Mouse (Mus musculus) heart, embryonic 16.5 days (tissue): ENCODE results near the gene Ifitm10. TPM values are rescaled to one million over a fixed set of nuclear protein-coding genes. Genes with fewer than 3 reads are reported as not detected.

Source experiments
- ATAC-seq: fragments of 200-750 bp; cut with Nextera tagmentation; replicated peaks from 2 replicates; pipeline ENCODE4 v1.8.0; 2017; ENCODE audit warnings: moderate number of reproducible peaks; ENCODE audit not compliant: insufficient read depth, low FRiP score; ENCODE audit errors: extremely low read depth
- H3K27ac ChIP-seq: fragments of 300-500 bp; sonication (generic); 2 replicates; pipeline ENCODE4 v1.5.1; 2014; ENCODE audit warnings: mild to moderate bottlenecking, low read length, control low read depth, moderate library complexity
- H3K27me3 ChIP-seq: fragments of 300-500 bp; sonication (generic); 2 replicates; pipeline ENCODE4 v1.6.1; 2014; ENCODE audit warnings: low read length, mixed read lengths; ENCODE audit not compliant: control insufficient read depth, insufficient read depth
- H3K36me3 ChIP-seq: fragments of 300-500 bp; sonication (generic); 2 replicates; pipeline ENCODE4 v1.6.1; 2014; ENCODE audit not compliant: control insufficient read depth, insufficient read depth
- H3K4me1 ChIP-seq: fragments of 300-500 bp; sonication (generic); 2 replicates; pipeline ENCODE4 v1.6.1; 2014; ENCODE audit warnings: low read length, mixed read lengths; ENCODE audit not compliant: control insufficient read depth, insufficient read depth
- H3K4me2 ChIP-seq: fragments of 300-500 bp; sonication (generic); 2 replicates; pipeline ENCODE4 v1.6.1; 2014; ENCODE audit warnings: low read depth, mild to moderate bottlenecking, control low read depth, low read length
- H3K4me3 ChIP-seq: fragments of 300-500 bp; sonication (generic); 2 replicates; pipeline ENCODE4 v1.5.1; 2014; ENCODE audit warnings: mild to moderate bottlenecking, control low read depth, low read length
- H3K9ac ChIP-seq: fragments of 300-500 bp; sonication (generic); 2 replicates; pipeline ENCODE4 v1.6.1; 2014; ENCODE audit warnings: low read length, control low read depth
- H3K9me3 ChIP-seq: fragments of 300-500 bp; sonication (generic); replicated peaks from 2 replicates; pipeline ENCODE4 v1.6.1; 2016; ENCODE audit warnings: low read length; ENCODE audit not compliant: control insufficient read depth
- WGBS: fragments of 180-500 bp; shearing (Covaris S2); extraction: QIAGEN DNeasy Blood & Tissue Kit; methylation state at CpG from one replicate; pipeline ENCODE4 v1.1.7; 2014; 5-methylcytosine and 5-hydroxymethylcytosine counted together
- polyA plus RNA-seq: library from polyadenylated mRNA; unstranded; fragments of >200 nt; fragmentation: Nextera tagmentation; extraction: Ambion mirVana; gene quantifications from 2 replicates; pipeline ENCODE4 v1.2.1, GENCODE M21; 2015

Ifitm10 gene
- polyA plus RNA-seq, 1 experiment from 2014 or later = 4.9 TPM

DNA sequence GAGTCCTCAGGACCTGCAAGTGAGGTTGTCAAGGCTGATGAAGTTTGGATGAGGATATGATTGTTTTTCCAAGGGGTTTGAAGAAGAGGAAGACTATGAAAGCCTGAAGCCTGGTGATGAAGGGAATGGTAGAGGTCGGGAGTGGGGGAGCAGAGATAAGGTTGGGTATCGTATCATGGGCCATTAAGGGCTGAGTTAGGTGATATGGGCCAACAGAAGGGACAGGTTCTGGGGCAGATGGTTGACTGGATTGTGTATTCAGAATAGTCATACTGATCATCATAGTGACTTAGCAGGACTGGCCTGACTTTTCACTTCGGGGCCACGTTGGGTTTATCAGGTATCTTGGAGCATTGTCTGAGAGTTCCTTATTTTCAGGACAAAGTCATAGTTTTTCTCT is 21.9 kb upstream of the Ifitm10 start:
- ATAC-seq = no peak
- H3K27ac ChIP-seq = no peak overlapping the region
- H3K9me3 ChIP-seq = no peaks in the 10 kb centered on the region
- no peak overlapping the region for H3K4me2 ChIP-seq
- 74% methylated on average over 4 of the region's 4 CpGs for WGBS
- H3K9ac ChIP-seq = no peak overlapping the region
- no peak overlapping the region for H3K4me3 ChIP-seq
- no peaks in the 10 kb centered on the region for H3K27me3 ChIP-seq
- H3K4me1 ChIP-seq = peaks cover 2% of the 10 kb centered on the region; the same call in 1 of the 2 replicates
- H3K36me3 ChIP-seq = no peaks in the 10 kb centered on the region

DNA sequence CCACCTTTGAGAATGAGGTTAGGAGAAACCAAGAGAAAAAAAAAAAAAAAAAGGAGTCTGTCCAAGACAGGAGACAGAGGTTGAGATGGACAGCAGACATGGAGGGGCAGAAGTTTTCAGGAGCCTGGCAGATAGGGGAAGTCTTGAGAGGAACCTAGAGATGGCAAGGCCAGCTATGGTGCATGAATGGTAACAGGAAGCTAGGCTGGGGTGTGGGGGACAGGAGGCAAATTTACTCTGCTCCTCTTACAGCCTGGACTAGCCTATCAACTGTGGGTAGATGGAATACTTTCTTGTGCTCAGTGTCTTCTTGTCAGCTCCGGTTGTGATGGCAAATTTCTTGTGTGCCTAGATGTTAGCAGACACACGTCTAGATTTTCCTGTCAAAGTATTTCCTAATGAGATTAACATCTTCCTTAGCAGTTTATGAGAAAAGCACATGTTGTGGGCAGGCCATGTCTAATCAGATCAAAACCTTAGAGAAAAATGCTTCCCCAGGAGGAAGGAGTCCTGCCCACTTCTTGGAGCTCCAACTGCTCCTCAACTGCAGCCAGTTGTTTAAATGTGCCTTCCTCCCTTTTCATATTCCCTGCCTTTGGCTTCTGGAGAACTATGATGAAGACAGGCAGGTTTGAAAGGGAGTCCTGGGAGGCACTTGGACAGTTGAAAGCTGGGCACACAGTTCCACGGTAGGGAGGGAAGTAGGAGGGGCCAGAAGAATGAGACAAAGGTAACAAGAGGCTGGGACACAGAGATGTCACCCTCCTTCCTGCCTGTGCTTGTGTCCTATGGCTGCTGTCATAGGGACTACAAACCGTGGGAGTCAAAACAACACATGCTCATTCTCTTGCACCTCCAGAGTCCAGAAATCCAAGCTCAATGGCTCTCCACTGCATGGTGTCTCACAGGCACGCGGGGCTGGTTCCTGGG is 21.0 kb upstream of the Ifitm10 start:
- ATAC-seq = no peak
- Histone ChIP-seq H3K27me3 (no peaks in the 10 kb centered on the region), H3K4me2 (no peak overlapping the region), H3K36me3 (no peaks in the 10 kb centered on the region), H3K4me1 (no peaks in the 10 kb centered on the region), H3K9me3 (no peaks in the 10 kb centered on the region), H3K27ac (peak overlapping the region; percentile 25), H3K9ac (no peak overlapping the region), H3K4me3 (no peak overlapping the region)
- 62% methylated on average over 6 of the region's 6 CpGs for WGBS

DNA sequence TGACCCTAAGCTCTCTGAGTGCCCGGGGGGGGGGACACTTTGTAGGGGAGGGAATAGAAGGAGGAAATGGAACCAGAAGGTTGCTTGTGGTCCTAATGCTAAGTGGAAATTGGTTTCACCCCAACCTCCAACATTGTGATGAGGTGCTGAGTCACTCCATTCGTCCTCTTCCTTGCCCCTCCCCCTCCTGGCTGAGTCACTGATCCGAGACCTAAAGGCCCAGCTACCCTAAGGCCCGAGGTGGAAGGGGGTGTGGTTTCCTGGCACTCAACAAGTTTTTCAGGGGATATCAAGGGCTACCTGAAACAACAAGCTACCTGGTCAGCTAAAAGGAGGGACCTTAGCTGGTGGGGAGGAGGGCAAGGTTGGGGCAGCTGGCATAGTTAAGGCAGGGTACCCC is 19.6 kb upstream of the Ifitm10 start:
- no peaks in the 10 kb centered on the region for H3K9me3 ChIP-seq
- H3K27ac ChIP-seq = no peak overlapping the region
- H3K4me3 ChIP-seq = no peak overlapping the region
- no peak overlapping the region for H3K4me2 ChIP-seq
- ATAC-seq = no peak
- no peaks in the 10 kb centered on the region for H3K4me1 ChIP-seq
- H3K36me3 ChIP-seq = no peaks in the 10 kb centered on the region
- H3K9ac ChIP-seq = no peak overlapping the region
- no peaks in the 10 kb centered on the region for H3K27me3 ChIP-seq
- WGBS = 21% methylated on average over 4 of the region's 4 CpGs

DNA sequence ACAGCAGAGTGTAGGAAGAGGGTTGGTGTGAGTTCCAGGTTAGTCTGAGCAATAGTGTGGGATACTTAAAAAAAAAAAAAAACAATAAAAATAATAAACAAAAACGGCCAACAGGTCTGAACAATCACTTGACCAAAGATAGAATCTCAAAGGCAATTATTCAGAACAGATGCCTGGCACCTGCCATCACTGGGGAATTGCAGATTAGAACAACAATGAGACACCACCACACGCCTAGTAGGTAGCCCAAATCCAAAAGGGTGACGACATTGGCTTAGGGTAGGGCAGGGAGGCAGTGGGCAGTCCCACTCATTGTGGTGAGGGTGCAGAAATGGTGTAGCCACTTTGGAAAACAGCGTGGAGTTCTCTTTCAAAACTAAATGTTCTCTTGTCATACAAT is 18.1 kb upstream of the Ifitm10 start:
- no peaks in the 10 kb centered on the region for H3K27me3 ChIP-seq
- H3K27ac ChIP-seq = no peak overlapping the region
- no peaks in the 10 kb centered on the region for H3K9me3 ChIP-seq
- no peak overlapping the region for H3K4me2 ChIP-seq
- no peak for ATAC-seq
- no peaks in the 10 kb centered on the region for H3K36me3 ChIP-seq
- H3K4me1 ChIP-seq = peaks cover 2% of the 10 kb centered on the region
- no peak overlapping the region for H3K9ac ChIP-seq
- 64% methylated on average over 4 of the region's 4 CpGs for WGBS
- no peak overlapping the region for H3K4me3 ChIP-seq

DNA sequence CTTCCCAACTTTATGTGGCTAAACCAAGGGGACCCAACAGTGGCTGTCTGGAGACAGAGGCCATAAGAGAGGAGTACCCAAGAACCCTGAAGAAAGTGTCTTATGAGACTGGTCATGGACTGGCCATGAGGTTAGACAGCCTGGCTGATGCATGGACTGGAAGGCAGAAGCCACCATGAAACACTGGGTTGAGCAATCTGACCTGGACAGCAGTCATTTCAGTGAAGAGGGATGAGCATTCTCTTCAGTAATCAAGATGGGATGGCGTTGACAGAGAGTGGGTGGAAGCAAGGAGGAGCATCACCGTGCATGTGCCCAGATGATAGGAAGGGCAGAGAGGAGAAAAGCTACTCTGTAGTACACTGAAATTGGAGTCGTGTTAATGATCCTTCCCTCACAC is 17.6 kb upstream of the Ifitm10 start:
- H3K27ac ChIP-seq = no peak overlapping the region
- WGBS = 78% methylated on average over 3 of the region's 3 CpGs
- no peak for ATAC-seq
- no peak overlapping the region for H3K4me2 ChIP-seq
- no peaks in the 10 kb centered on the region for H3K36me3 ChIP-seq
- peaks cover 7% of the 10 kb centered on the region for H3K4me1 ChIP-seq
- no peak overlapping the region for H3K9ac ChIP-seq
- no peaks in the 10 kb centered on the region for H3K9me3 ChIP-seq
- H3K4me3 ChIP-seq = no peak overlapping the region
- H3K27me3 ChIP-seq = no peaks in the 10 kb centered on the region

DNA sequence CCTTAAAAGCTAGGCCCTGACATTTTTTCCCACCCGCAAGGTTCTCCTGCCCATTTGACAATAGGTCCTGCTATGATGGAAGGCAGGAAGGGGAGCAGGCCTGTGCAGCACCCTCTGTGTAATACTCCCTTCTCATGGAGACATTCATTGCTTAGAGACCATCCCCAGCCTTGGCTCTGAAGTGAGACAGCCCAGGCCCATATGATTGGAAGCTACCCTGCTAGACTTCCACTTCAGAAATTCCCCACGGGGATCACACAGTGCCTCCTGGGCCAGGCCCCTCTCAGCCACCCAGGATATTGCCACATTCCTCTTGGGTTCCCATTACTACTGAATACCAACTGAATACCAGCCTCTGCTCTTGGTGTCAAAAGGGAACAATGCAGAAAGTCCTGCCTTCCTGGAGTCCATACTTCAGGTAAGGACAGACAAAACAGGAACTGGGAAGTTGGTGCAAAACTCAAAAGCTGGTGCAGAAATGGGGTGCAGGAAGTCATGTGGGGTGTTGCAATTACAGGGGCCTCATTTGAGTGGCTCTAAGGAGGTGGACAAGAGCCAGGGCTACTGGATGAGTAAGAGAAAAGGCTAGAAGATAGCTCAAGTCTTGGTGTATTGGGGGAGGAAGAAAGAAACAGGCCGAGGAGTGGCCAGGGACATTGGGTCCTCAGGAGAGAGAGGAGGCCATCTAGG is 16.6 kb upstream of the Ifitm10 start:
- WGBS = 78% methylated on average over 3 of the region's 3 CpGs
- Histone ChIP-seq H3K36me3 (peaks cover under 1% of the 10 kb centered on the region; the same call in 1 of the 2 replicates), H3K4me1 (peaks cover 13% of the 10 kb centered on the region), H3K9me3 (no peaks in the 10 kb centered on the region), H3K4me3 (no peak overlapping the region), H3K9ac (no peak overlapping the region), H3K4me2 (no peak overlapping the region), H3K27me3 (no peaks in the 10 kb centered on the region), H3K27ac (no peak overlapping the region)
- no peak for ATAC-seq

DNA sequence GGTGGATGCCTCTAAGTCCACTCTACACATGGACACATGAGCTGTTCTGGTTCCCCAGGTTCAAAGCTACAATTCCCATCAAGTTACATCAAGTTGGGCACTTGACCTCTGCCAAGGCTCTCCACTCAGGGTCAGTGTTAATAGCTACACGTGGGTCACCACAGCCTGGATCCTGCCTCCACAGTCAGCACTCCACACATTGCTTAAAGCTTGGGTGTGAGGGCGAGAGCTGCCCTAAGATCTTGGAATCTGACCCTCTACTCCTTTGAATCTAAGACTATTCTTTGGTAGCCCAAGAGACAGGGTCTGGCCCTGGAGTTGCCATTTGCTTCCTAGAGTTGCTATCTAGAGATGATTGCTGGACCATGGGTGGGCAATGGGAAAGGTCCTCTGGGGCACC is 15.2 kb upstream of the Ifitm10 start:
- H3K27ac ChIP-seq = no peak overlapping the region

DNA sequence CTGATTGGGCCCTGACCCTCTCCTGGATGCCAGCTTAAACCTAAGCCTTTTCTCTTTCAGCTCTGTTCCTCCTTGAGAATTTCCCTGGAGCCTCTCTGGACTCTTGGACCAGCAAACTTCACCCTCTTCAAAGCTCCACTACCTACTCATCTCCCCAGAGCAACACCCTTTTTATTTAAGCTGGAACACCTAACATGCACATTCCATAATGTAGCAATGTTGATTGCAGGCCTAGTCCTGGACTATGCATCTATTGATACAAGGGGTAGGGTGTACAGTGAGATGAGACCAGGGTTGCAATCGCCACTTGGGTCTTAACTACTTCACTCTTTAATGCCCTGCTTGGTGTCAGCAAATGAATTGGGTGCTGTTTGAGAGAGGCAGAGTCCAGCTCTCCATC is 14.6 kb upstream of the Ifitm10 start:
- H3K4me2 ChIP-seq = peak overlapping the region; percentile 87
- peak overlapping the region; percentile 76 for H3K4me3 ChIP-seq
- WGBS = 94% methylated on average over 1 of the region's 1 CpGs
- ATAC-seq = no peak
- no peaks in the 10 kb centered on the region for H3K27me3 ChIP-seq
- no peaks in the 10 kb centered on the region for H3K9me3 ChIP-seq
- no peak overlapping the region; the same call in 1 of the 2 replicates for H3K9ac ChIP-seq
- H3K4me1 ChIP-seq = peaks cover 13% of the 10 kb centered on the region
- peak overlapping the region; percentile 85 for H3K27ac ChIP-seq
- H3K36me3 ChIP-seq = peaks cover 20% of the 10 kb centered on the region

More for the DNA sequence above, 15.2 kb upstream of the Ifitm10 start:
- Histone ChIP-seq H3K27me3 (no peaks in the 10 kb centered on the region), H3K4me2 (no peak overlapping the region), H3K36me3 (peaks cover 14% of the 10 kb centered on the region), H3K9me3 (no peaks in the 10 kb centered on the region), H3K9ac (no peak overlapping the region), H3K4me1 (peaks cover 13% of the 10 kb centered on the region), H3K4me3 (no peak overlapping the region)
- no peak for ATAC-seq
- 92% methylated on average over 2 of the region's 2 CpGs for WGBS
